ENCODE assay signal across 13 mouse cellular contexts in genomic region chr3:146315414-146315813, GRCm38 (mm10).
"Had no signal": no experiment of that assay in that cellular context is flagged by ENCODE, and none has a peak within 500 bp of the region (broad histone marks: within the 10 kb centered on the region; RNA-seq: fewer than 3 reads in every experiment).

No protein-coding gene starts in this region.

- H3K4me1 ChIP-seq: liver, embryonic 15.5 days had no signal

- H3K27me3 ChIP-seq: liver, embryonic 15.5 days; neural tube, embryonic 15.5 days had no signal

- DNase-seq: kidney, adult 18-20 months; kidney, postnatal 10 days; lung, embryonic 14.5 days; right cerebral cortex, adult 18-20 months; right cerebral cortex, postnatal 25 days; thymus, adult 18-20 months; thymus, postnatal 25 days had no signal

- H3K27ac ChIP-seq: left cerebral cortex, adult 2 months; limb, embryonic 10.5 days; liver, embryonic 15.5 days; midbrain, embryonic 12.5 days; neural tube, embryonic 15.5 days had no signal

- H3K4me3 ChIP-seq: left cerebral cortex, adult 2 months; limb, embryonic 10.5 days; liver, embryonic 15.5 days; midbrain, embryonic 12.5 days; neural tube, embryonic 15.5 days had no signal

- H3K9me3 ChIP-seq: limb, embryonic 10.5 days; liver, embryonic 15.5 days; midbrain, embryonic 12.5 days; neural tube, embryonic 15.5 days had no signal

- H3K36me3 ChIP-seq: limb, embryonic 10.5 days; liver, embryonic 15.5 days; midbrain, embryonic 12.5 days; neural tube, embryonic 15.5 days had no signal

- H3K9ac ChIP-seq: liver, embryonic 15.5 days; lung, embryonic 14.5 days; midbrain, embryonic 12.5 days; neural tube, embryonic 15.5 days had no signal

- H3K4me2 ChIP-seq: liver, embryonic 11.5 days; liver, embryonic 15.5 days; lung, embryonic 14.5 days; midbrain, embryonic 12.5 days; neural tube, embryonic 15.5 days had no signal
